Mouse (Mus musculus): ENCODE measurements around the gene Tia1. TPM values are rescaled to one million over a fixed set of nuclear protein-coding genes. Genes with fewer than 3 reads are reported as not detected.

The Tia1 gene
- polyA plus RNA-seq, 1 experiment = 119 TPM

DNA sequence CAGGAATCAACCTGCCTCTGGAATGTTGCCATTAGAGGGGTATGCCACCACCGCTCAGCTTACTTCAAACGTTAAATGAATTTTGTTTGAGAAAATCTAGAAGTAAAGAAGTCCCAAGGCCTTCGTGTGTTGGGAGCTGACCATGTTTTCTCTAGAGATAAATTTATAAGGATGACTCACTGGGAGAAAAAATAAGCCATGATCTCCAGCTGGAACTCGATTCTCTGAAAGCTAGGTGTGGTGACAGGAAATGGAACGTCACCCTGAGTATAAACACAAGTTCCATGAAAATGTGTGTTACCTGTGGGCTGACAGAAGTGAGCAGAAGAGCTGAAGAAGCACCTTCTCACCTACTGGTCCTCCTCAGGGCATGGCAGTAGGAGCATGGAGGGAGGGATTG, 72.9 kb downstream of the Tia1 start:
- Histone ChIP-seq H3K4me3 (replicated peaks; ENCODE audit: insufficient read depth, low read depth, low read length) (no peak overlapping the region), H3K27me3 (ENCODE audit: control insufficient read depth, insufficient read depth, low read length) (no peaks in the 10 kb centered on the region), H3K27ac (ENCODE audit: insufficient read depth, low read length) (no peak overlapping the region), H3K4me1 (ENCODE audit: control insufficient read depth, insufficient read depth, low read length) (peaks cover 18% of the 10 kb centered on the region)
- no peak for DNase-seq
- TF ChIP-seq CTCF (IDR thresholded peaks at IDR 0.05; ENCODE audit: borderline replicate concordance, insufficient read depth, low read depth, low read length) (no peak), POLR2A (IDR thresholded peaks at IDR 0.05; ENCODE audit: borderline replicate concordance, insufficient read depth, low read length) (no peak)
- WGBS = 66% methylated on average over 5 of the region's 5 CpGs

DNA sequence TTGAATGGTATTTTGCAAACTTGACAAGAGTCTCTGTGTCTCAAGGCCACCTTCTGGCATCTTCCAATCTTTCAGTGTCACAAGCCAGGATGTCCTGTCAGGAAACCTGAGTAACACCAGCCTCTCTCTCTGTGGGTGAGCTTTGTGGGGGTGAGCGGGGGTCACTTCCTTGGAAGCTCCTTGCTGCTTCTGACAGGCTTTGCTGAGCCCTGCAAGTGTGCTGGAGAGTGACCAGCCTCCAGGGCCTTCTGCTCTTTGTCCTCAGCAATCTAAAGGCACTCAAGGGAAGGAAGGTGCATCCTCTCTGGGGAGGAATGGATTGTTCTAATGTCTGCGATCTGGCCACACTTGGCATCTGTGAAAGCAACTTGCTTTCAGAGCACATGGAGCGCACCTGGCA, 75.3 kb downstream of the Tia1 start:
- H3K4me3 ChIP-seq (replicated peaks; ENCODE audit: insufficient read depth, low read depth, low read length) = no peak overlapping the region
- peaks cover 12% of the 10 kb centered on the region for H3K4me1 ChIP-seq (ENCODE audit: control insufficient read depth, insufficient read depth, low read length)
- peak overlapping the region; percentile 34; the same call in 1 of the 2 replicates for H3K27ac ChIP-seq (ENCODE audit: insufficient read depth, low read length)
- DNase-seq = peak; percentile 20 to 31
- TF ChIP-seq CTCF (IDR thresholded peaks at IDR 0.05; ENCODE audit: borderline replicate concordance, insufficient read depth, low read depth, low read length) = no peak
- TF ChIP-seq POLR2A (IDR thresholded peaks at IDR 0.05; ENCODE audit: borderline replicate concordance, insufficient read depth, low read length) = no peak
- WGBS = 36% methylated on average over 3 of the region's 3 CpGs
- H3K27me3 ChIP-seq (ENCODE audit: control insufficient read depth, insufficient read depth, low read length) = no peaks in the 10 kb centered on the region

- Histone ChIP-seq H3K27ac (ENCODE audit: insufficient read depth, low read length) (no peak overlapping the region; the same call in 1 of the 2 replicates), H3K4me3 (replicated peaks; ENCODE audit: insufficient read depth, low read depth, low read length) (no peak overlapping the region), H3K4me1 (ENCODE audit: control insufficient read depth, insufficient read depth, low read length) (peaks cover 12% of the 10 kb centered on the region), H3K27me3 (ENCODE audit: control insufficient read depth, insufficient read depth, low read length) (no peaks in the 10 kb centered on the region)
- DNase-seq = no peak
- TF ChIP-seq CTCF (IDR thresholded peaks at IDR 0.05; ENCODE audit: borderline replicate concordance, insufficient read depth, low read depth, low read length) = no peak
- TF ChIP-seq POLR2A (IDR thresholded peaks at IDR 0.05; ENCODE audit: borderline replicate concordance, insufficient read depth, low read length) = no peak
Measured at GRCm38 (mm10) chr6:86479816-86480188, 75.8 kb downstream of the Tia1 start.

- H3K4me3 ChIP-seq (replicated peaks; ENCODE audit: insufficient read depth, low read depth, low read length) = peak overlapping the region; percentile 32
- DNase-seq = peak; percentile 48 to 63
- H3K27ac ChIP-seq (ENCODE audit: insufficient read depth, low read length) = peak overlapping the region; percentile 58
- WGBS = 11% methylated on average over 9 of the region's 9 CpGs
- no peaks in the 10 kb centered on the region for H3K27me3 ChIP-seq (ENCODE audit: control insufficient read depth, insufficient read depth, low read length)
- TF ChIP-seq POLR2A (IDR thresholded peaks at IDR 0.05; ENCODE audit: borderline replicate concordance, insufficient read depth, low read length) = no peak
- no peak for TF ChIP-seq CTCF (IDR thresholded peaks at IDR 0.05; ENCODE audit: borderline replicate concordance, insufficient read depth, low read depth, low read length)
- peaks cover 12% of the 10 kb centered on the region for H3K4me1 ChIP-seq (ENCODE audit: control insufficient read depth, insufficient read depth, low read length)
Measured at GRCm38 (mm10) chr6:86480189-86480831, 76.3 kb downstream of the Tia1 start.

DNA sequence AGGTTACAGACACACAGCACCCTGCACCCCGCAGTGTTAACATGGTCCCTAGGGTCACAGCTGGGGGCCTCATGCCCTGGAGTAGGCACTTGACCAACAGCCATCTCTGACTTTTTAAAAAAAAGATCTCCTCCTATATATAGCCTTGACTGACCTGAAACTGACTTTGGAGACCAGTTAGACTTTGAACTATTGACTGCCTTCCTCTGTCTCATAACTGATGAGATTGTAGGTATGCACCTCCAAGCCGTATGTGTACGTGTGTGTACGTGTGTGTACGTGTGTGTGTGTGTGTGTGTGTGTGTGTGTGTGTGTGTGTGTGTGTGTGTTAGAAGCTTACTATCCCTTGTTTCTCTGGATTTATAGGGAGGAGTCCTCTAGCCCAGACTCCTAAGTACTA, 77.9 kb downstream of the Tia1 start:
- WGBS = 92% methylated on average over 5 of the region's 5 CpGs
- Histone ChIP-seq H3K27me3 (ENCODE audit: control insufficient read depth, insufficient read depth, low read length) (no peaks in the 10 kb centered on the region), H3K4me1 (ENCODE audit: control insufficient read depth, insufficient read depth, low read length) (peaks cover 12% of the 10 kb centered on the region), H3K4me3 (replicated peaks; ENCODE audit: insufficient read depth, low read depth, low read length) (no peak overlapping the region), H3K27ac (ENCODE audit: insufficient read depth, low read length) (no peak overlapping the region)
- TF ChIP-seq POLR2A (IDR thresholded peaks at IDR 0.05; ENCODE audit: borderline replicate concordance, insufficient read depth, low read length) (no peak), CTCF (IDR thresholded peaks at IDR 0.05; ENCODE audit: borderline replicate concordance, insufficient read depth, low read depth, low read length) (no peak)
- DNase-seq = no peak

Other genes starting within 250 kb of the Tia1 start
- gene Tgfa, start 209.0 kb upstream of the Tia1 start, polyA plus RNA-seq (2012; rRNA removed) = 13.9 and 16.1 TPM in 2 replicates
- 22.4 and 22.6 TPM in 2 replicates for gene Fam136a, start 38.6 kb upstream of the Tia1 start, polyA plus RNA-seq (2012; rRNA removed)
- 62.2 and 74.2 TPM in 2 replicates for gene Snrpg, start 32.9 kb upstream of the Tia1 start, polyA plus RNA-seq (2012; rRNA removed)
- 59.5 and 61.1 TPM in 2 replicates for gene Pcyox1, start 7.1 kb upstream of the Tia1 start, polyA plus RNA-seq (2012; rRNA removed)
- gene Gm44790, start 22.4 kb downstream of the Tia1 start, polyA plus RNA-seq (2012; rRNA removed) = 0.82 and 1.1 TPM in 2 replicates
- gene C87436, start 34.2 kb downstream of the Tia1 start, polyA plus RNA-seq (2012; rRNA removed) = 24.3 and 25.3 TPM in 2 replicates
- 179 and 186 TPM in 2 replicates for gene Pcbp1, start 122.1 kb downstream of the Tia1 start, polyA plus RNA-seq (2012; rRNA removed)
- 2.1 and 2.5 TPM in 2 replicates for gene Asprv1, start 223.9 kb downstream of the Tia1 start, polyA plus RNA-seq (2012; rRNA removed)

All from cerebellum, adult 2 months (tissue).